Mouse (Mus musculus): ENCODE results near the gene Ubqln4. TPM values are rescaled to one million over a fixed set of nuclear protein-coding genes. Genes with fewer than 3 reads are reported as not detected.

Gene Ubqln4
- total and polyA plus RNA-seq, 3 experiments: 40.6 to 81.2 (median 63.4) TPM

DNA sequence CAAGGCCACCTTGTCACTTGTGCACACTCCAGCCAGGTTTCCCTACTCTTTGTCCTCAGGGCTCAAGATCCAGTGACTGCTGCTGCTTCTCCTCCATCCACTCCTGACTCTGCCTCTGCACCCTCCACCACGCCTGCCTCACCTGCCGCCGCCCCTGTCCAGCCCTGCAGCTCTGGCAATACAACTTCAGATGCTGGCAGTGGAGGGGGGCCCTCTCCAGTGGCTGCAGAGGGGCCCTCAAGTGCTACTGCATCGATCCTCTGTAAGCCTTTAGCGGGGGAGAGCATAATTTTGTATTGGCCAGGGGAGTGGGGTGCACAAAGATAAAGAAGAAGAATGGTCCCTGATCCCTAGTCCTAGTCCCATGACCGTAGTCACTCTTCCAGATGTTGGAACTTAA is 2.2 kb downstream of the Ubqln4 start:
- peaks cover 61% of the 10 kb centered on the region for H3K36me3 ChIP-seq (replicated peaks)
- no peaks in the 10 kb centered on the region for H3K9me3 ChIP-seq (replicated peaks)
- peak overlapping the region; percentile 53; the same call in 1 of the 2 replicates for H3K4me3 ChIP-seq (ENCODE audit: low read depth, low read length)
- no peak for TF ChIP-seq CTCF (IDR thresholded peaks at IDR 0.05; ENCODE audit: low read depth, low read length)
- no peak for TF ChIP-seq POLR2AphosphoS5 (IDR thresholded peaks at IDR 0.05; ENCODE audit: insufficient replicate concordance, low read depth, low read length)
- no peak for TF ChIP-seq GATA2 (IDR thresholded peaks at IDR 0.05; ENCODE audit: borderline replicate concordance, low read depth, low read length)
- TF ChIP-seq GATA1 (IDR thresholded peaks at IDR 0.05; ENCODE audit: borderline replicate concordance, low read length): no peak
- TF ChIP-seq TAL1 (conservative IDR thresholded peaks at IDR 0.05; ENCODE audit: low read depth, low read length): no peak
- H3K4me1 ChIP-seq (ENCODE audit: insufficient read depth, low read depth, low read length): peaks cover 48% of the 10 kb centered on the region
- H3K27me3 ChIP-seq (ENCODE audit: insufficient read depth, low read length): no peaks in the 10 kb centered on the region
- no peak for DNase-seq (ENCODE audit: low spot score)
- ATAC-seq (ENCODE audit: extremely low read depth, insufficient number of reproducible peaks, low FRiP score, poor library complexity, severe bottlenecking): no peak

DNA sequence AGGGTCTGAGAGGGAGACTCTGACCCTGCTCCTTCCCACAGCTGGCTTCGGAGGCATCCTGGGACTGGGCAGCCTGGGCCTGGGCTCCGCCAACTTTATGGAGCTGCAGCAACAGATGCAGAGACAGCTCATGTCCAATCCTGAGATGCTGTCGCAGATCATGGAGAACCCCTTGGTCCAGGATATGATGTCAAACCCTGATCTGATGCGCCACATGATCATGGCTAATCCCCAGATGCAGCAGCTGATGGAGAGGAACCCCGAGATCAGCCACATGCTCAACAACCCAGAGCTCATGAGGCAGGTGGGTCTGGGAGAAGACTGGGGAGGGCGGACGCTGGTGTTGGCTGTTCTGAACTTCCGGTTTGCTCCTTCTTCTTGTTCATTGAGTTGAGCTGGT is 3.1 kb downstream of the Ubqln4 start:
- Histone ChIP-seq H3K27me3 (ENCODE audit: insufficient read depth, low read length) (no peaks in the 10 kb centered on the region), H3K4me3 (ENCODE audit: low read depth, low read length) (no peak overlapping the region), H3K4me1 (ENCODE audit: insufficient read depth, low read depth, low read length) (peaks cover 41% of the 10 kb centered on the region), H3K9me3 (replicated peaks) (no peaks in the 10 kb centered on the region), H3K36me3 (replicated peaks) (peaks cover 63% of the 10 kb centered on the region)
- DNase-seq (ENCODE audit: low spot score) (no peak), ATAC-seq (ENCODE audit: extremely low read depth, insufficient number of reproducible peaks, low FRiP score, poor library complexity, severe bottlenecking) (no peak)
- no peak for TF ChIP-seq CTCF (IDR thresholded peaks at IDR 0.05; ENCODE audit: low read depth, low read length)
- TF ChIP-seq TAL1 (conservative IDR thresholded peaks at IDR 0.05; ENCODE audit: low read depth, low read length): no peak

DNA sequence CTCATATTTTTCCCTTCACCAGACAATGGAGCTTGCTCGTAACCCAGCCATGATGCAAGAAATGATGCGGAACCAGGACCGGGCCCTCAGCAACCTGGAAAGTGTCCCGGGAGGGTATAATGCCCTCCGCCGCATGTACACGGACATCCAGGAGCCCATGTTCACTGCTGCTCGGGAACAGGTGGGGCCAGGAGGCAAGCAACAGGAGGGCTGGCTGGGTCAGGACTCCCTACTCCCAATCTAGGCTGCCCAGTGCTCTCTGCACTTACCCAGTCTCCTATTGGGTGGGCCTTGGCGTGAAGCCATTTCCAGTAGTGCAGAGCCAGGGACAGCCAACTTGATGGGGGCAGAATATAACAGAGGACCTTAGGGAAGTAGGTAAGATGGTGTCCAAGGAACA is 6.0 kb downstream of the Ubqln4 start:
- no peaks in the 10 kb centered on the region for H3K27me3 ChIP-seq (ENCODE audit: insufficient read depth, low read length)
- no peaks in the 10 kb centered on the region for H3K9me3 ChIP-seq (replicated peaks)
- peaks cover 29% of the 10 kb centered on the region for H3K4me1 ChIP-seq (ENCODE audit: insufficient read depth, low read depth, low read length)
- no peak overlapping the region for H3K4me3 ChIP-seq (ENCODE audit: low read depth, low read length)
- ATAC-seq (ENCODE audit: extremely low read depth, insufficient number of reproducible peaks, low FRiP score, poor library complexity, severe bottlenecking) (no peak), DNase-seq (ENCODE audit: low spot score) (no peak)
- TF ChIP-seq GATA2 (IDR thresholded peaks at IDR 0.05; ENCODE audit: borderline replicate concordance, low read depth, low read length) (no peak), CTCF (IDR thresholded peaks at IDR 0.05; ENCODE audit: low read depth, low read length) (no peak), TAL1 (conservative IDR thresholded peaks at IDR 0.05; ENCODE audit: low read depth, low read length) (no peak), GATA1 (IDR thresholded peaks at IDR 0.05; ENCODE audit: borderline replicate concordance, low read length) (no peak), POLR2AphosphoS5 (IDR thresholded peaks at IDR 0.05; ENCODE audit: insufficient replicate concordance, low read depth, low read length) (no peak)
- peaks cover 93% of the 10 kb centered on the region for H3K36me3 ChIP-seq (replicated peaks)

DNA sequence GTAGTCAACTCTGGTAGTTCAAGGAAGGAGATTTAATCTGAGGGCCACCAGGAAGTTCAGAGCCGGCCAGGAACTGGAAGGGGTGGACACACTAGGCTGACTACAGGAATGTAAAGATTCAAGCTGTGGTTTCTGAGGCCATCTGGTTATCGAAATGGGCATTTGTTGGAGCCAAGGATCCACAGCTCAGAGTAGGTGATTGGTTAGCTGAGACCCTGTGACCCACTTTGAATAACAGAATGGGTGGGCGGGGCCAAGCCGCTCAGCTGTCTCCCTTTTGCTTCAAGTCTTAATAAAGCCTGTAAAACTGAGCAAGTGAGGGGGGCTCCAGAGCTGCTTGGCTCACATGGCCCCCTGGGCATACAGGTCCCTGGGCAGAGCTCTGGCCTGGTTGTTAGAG is 8.4 kb downstream of the Ubqln4 start:
- Histone ChIP-seq H3K4me3 (ENCODE audit: low read depth, low read length) (no peak overlapping the region), H3K9me3 (replicated peaks) (no peaks in the 10 kb centered on the region), H3K4me1 (ENCODE audit: insufficient read depth, low read depth, low read length) (peaks cover 13% of the 10 kb centered on the region), H3K27me3 (ENCODE audit: insufficient read depth, low read length) (no peaks in the 10 kb centered on the region), H3K36me3 (replicated peaks) (peaks cover 95% of the 10 kb centered on the region)
- ATAC-seq (ENCODE audit: extremely low read depth, insufficient number of reproducible peaks, low FRiP score, poor library complexity, severe bottlenecking) (no peak), DNase-seq (ENCODE audit: low spot score) (no peak)
- TF ChIP-seq CTCF (IDR thresholded peaks at IDR 0.05; ENCODE audit: low read depth, low read length): no peak
- TF ChIP-seq GATA2 (IDR thresholded peaks at IDR 0.05; ENCODE audit: borderline replicate concordance, low read depth, low read length): no peak
- no peak for TF ChIP-seq TAL1 (conservative IDR thresholded peaks at IDR 0.05; ENCODE audit: low read depth, low read length)
- TF ChIP-seq GATA1 (IDR thresholded peaks at IDR 0.05; ENCODE audit: borderline replicate concordance, low read length): no peak
- no peak for TF ChIP-seq POLR2AphosphoS5 (IDR thresholded peaks at IDR 0.05; ENCODE audit: insufficient replicate concordance, low read depth, low read length)

DNA sequence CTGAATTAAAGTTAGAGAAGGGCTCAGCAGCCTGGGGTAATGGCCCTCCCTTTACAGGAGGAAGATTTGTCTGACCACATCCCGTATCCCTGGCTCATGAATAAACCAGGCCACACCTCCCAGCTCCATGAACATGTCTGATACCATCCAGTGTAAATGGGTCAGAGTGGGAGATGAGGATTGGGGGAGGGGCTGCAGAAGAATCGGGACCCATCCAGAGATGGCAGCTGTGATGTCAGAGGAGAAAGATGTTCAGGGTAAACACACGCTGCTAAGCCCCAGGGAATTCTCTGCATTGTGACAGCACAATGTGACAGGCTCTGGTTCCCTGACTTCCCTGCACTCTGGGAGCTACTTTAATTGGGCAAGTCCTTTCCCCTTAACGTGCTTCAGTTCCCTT is 9.9 kb downstream of the Ubqln4 start:
- peaks cover 17% of the 10 kb centered on the region; the same call in 1 of the 2 replicates for H3K4me1 ChIP-seq (ENCODE audit: insufficient read depth, low read depth, low read length)
- peaks cover 98% of the 10 kb centered on the region for H3K36me3 ChIP-seq (replicated peaks)
- H3K27me3 ChIP-seq (ENCODE audit: insufficient read depth, low read length): no peaks in the 10 kb centered on the region
- ATAC-seq (ENCODE audit: extremely low read depth, insufficient number of reproducible peaks, low FRiP score, poor library complexity, severe bottlenecking) (no peak), DNase-seq (ENCODE audit: low spot score) (no peak)
- H3K9me3 ChIP-seq (replicated peaks): no peaks in the 10 kb centered on the region
- TF ChIP-seq GATA1 (IDR thresholded peaks at IDR 0.05; ENCODE audit: borderline replicate concordance, low read length) (no peak), CTCF (IDR thresholded peaks at IDR 0.05; ENCODE audit: low read depth, low read length) (no peak), GATA2 (IDR thresholded peaks at IDR 0.05; ENCODE audit: borderline replicate concordance, low read depth, low read length) (no peak)
- H3K4me3 ChIP-seq (ENCODE audit: low read depth, low read length): no peak overlapping the region

DNA sequence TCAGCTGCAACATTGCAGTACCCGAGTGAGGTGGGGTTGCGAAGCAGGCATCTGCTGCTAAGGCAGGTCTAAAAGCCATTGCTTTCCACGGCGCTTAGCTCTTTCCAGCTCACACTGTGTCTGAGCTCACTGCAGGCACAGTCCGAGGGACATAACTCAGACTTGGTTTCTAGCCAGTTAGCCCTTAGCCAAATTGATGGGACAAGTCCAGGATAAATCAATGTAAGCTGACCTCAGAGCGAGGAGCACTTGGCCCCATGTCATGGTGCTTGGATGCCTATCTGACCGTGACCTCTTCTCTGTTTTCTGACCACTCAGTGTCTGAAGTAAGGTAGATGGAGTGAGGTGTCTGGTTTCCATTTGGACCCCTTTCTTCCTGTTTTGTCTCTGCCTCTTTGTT is 10.4 kb downstream of the Ubqln4 start:
- Histone ChIP-seq H3K4me1 (ENCODE audit: insufficient read depth, low read depth, low read length) (peaks cover 20% of the 10 kb centered on the region; the same call in 1 of the 2 replicates), H3K27me3 (ENCODE audit: insufficient read depth, low read length) (no peaks in the 10 kb centered on the region), H3K36me3 (replicated peaks) (peaks cover 98% of the 10 kb centered on the region), H3K9me3 (replicated peaks) (no peaks in the 10 kb centered on the region), H3K4me3 (ENCODE audit: low read depth, low read length) (no peak overlapping the region)
- DNase-seq (ENCODE audit: low spot score): no peak
- TF ChIP-seq CTCF (IDR thresholded peaks at IDR 0.05; ENCODE audit: low read depth, low read length) (no peak), GATA2 (IDR thresholded peaks at IDR 0.05; ENCODE audit: borderline replicate concordance, low read depth, low read length) (no peak)
- ATAC-seq (ENCODE audit: extremely low read depth, insufficient number of reproducible peaks, low FRiP score, poor library complexity, severe bottlenecking): no peak

DNA sequence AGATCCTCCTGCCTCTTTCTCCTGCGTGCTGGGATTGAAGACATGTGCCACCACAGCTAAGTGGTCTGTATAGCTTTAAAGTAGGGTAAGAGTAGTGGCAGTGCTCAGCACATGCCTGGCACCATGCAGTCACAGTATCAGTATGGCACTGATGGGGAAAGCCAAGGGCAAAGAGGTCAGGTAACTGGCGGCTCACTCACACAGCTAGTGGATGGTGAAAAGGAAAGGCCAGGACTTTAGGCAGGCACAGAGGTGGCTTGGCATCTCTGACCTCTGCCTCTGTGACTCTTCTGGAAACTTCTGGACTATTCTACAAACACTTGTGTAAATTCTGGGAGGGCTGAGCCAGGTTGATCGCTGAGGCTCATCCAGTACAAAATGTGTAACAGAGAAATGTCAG is 12.6 kb downstream of the Ubqln4 start:
- no peak overlapping the region for H3K4me3 ChIP-seq (ENCODE audit: low read depth, low read length)
- no peaks in the 10 kb centered on the region for H3K9me3 ChIP-seq (replicated peaks)
- ATAC-seq (ENCODE audit: extremely low read depth, insufficient number of reproducible peaks, low FRiP score, poor library complexity, severe bottlenecking) (no peak), DNase-seq (ENCODE audit: low spot score) (no peak)
- peaks cover 95% of the 10 kb centered on the region for H3K36me3 ChIP-seq (replicated peaks)
- TF ChIP-seq TAL1 (conservative IDR thresholded peaks at IDR 0.05; ENCODE audit: low read depth, low read length) (no peak), CTCF (IDR thresholded peaks at IDR 0.05; ENCODE audit: low read depth, low read length) (no peak), GATA2 (IDR thresholded peaks at IDR 0.05; ENCODE audit: borderline replicate concordance, low read depth, low read length) (no peak), GATA1 (IDR thresholded peaks at IDR 0.05; ENCODE audit: borderline replicate concordance, low read length) (no peak), POLR2AphosphoS5 (IDR thresholded peaks at IDR 0.05; ENCODE audit: insufficient replicate concordance, low read depth, low read length) (no peak)
- H3K4me1 ChIP-seq (ENCODE audit: insufficient read depth, low read depth, low read length): peaks cover 20% of the 10 kb centered on the region; the same call in 1 of the 2 replicates
- no peaks in the 10 kb centered on the region for H3K27me3 ChIP-seq (ENCODE audit: insufficient read depth, low read length)
